Mouse (Mus musculus) E14TG2a.4 (cell line): ENCODE data around the gene Cxcl5.
"Not testable (repeated sequence)": the region's sequence is repeated elsewhere in the genome, so short reads cannot be mapped to it uniquely, and the experiment has no call there.

Experiments used
- H3K27me3 ChIP-seq: 2 replicates; pipeline ENCODE4 v1.6.1; 2014; ENCODE audit warnings: low read length, control low read depth; ENCODE audit not compliant: insufficient read depth
- H3K36me3 ChIP-seq: 2 replicates; pipeline ENCODE4 v1.6.1; 2014; ENCODE audit warnings: low read length, control low read depth; ENCODE audit not compliant: insufficient read depth
- H3K4me1 ChIP-seq: replicated peaks from 2 replicates; pipeline ENCODE4 v1.6.1; 2014; ENCODE audit warnings: low read depth, low read length, control low read depth
- H3K4me3 ChIP-seq: replicated peaks from 2 replicates; pipeline ENCODE4 v1.5.1; 2014; ENCODE audit warnings: mild to moderate bottlenecking, low read length
- H3K9me3 ChIP-seq: 2 replicates; pipeline ENCODE4 v1.6.1; 2014; ENCODE audit warnings: low read length, control low read depth
- CTCF ChIP-seq: conservative IDR thresholded peaks from 2 replicates; pipeline ENCODE4 v1.5.1; 2014; ENCODE audit warnings: low read length
- NANOG ChIP-seq: IDR thresholded peaks from 2 replicates; pipeline ENCODE4 v1.6.1; 2014; ENCODE audit warnings: borderline replicate concordance, low read length, mixed read lengths
- POU5F1 ChIP-seq: IDR thresholded peaks from 2 replicates; pipeline ENCODE4 v1.6.1; 2014; ENCODE audit warnings: low read length, borderline replicate concordance

Cxcl5 gene

GRCm38 (mm10) chr5:90789306-90790073, 30.3 kb downstream of the Cxcl5 start:
- Histone ChIP-seq H3K9me3 (no peaks in the 10 kb centered on the region), H3K4me1 (0 out of 2 replicates have a peak, but pooled peaks cover 6% of the 10 kb centered on the region), H3K36me3 (no peaks in the 10 kb centered on the region), H3K27me3 (peaks cover 8% of the 10 kb centered on the region), H3K4me3 (no peak overlapping the region)
- no peak for TF ChIP-seq NANOG
- TF ChIP-seq POU5F1: no peak
- no peak for TF ChIP-seq CTCF

DNA sequence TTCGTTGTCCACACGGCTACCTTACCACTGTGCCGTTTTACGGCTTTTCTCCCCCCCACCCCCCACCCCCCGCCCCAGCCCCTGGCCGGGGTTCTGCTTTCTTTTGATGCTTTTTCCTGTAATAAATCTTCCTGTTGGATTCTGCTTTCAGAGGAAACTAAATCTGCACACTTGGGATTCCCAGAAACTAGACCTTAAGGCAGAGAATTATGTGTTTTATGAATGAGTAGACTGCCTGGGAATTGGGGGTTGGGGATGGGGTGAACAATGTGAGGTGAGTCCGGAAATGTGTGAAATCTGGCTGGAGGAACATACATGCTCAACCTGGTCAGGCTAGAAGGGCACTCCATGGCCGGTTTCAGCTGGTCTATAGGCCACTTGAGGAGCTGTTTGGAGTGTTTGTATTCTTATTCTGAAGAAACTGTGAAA, 30.9 kb downstream of the Cxcl5 start:
- peaks cover 8% of the 10 kb centered on the region for H3K27me3 ChIP-seq
- TF ChIP-seq POU5F1 (no peak), CTCF (no peak), NANOG (no peak)

DNA sequence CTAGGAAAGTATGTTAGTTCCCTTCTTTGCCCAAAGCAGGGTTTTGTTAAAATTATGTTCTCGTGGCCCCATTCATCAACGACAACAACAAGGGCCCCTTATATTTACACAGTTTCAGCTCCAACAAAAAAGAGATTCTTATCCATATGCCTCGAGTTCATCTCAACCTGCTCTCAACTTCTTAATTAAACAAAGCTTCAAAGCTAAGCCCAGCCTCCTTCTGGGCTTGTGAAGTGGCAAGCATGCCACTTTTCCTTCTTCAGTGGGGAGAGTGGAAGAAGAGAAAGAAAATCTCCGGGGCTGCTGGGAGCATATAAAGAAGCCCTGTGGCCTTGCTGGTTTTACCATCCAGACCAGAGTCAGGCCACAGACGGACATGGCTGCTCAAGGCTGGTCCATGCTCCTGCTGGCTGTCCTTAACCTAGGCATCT, 35.0 kb downstream of the Cxcl5 start, which contains the start of gene Cxcl15:
Gene Cxcl15, plus strand, starts transcription at position 340 of the 431 bp plus-strand sequence.
- H3K4me1 ChIP-seq: no peaks in the 10 kb centered on the region
- H3K4me3 ChIP-seq: no peak within 1 kb of the TSS
- no peaks in the 10 kb centered on the region for H3K9me3 ChIP-seq
- H3K36me3 ChIP-seq: no peaks in the 10 kb centered on the region
- no peak for TF ChIP-seq NANOG
- TF ChIP-seq POU5F1: no peak
- TF ChIP-seq CTCF: no peak
- peaks cover 5% of the 10 kb centered on the region for H3K27me3 ChIP-seq

More for the DNA sequence above, 30.9 kb downstream of the Cxcl5 start:
- no peaks in the 10 kb centered on the region for H3K36me3 ChIP-seq
- H3K9me3 ChIP-seq: no peaks in the 10 kb centered on the region
- no peak overlapping the region for H3K4me3 ChIP-seq
- H3K4me1 ChIP-seq: 0 out of 2 replicates have a peak, but pooled peaks cover 6% of the 10 kb centered on the region

GRCm38 (mm10) chr5:90795392-90795791, 36.2 kb downstream of the Cxcl5 start:
- H3K9me3 ChIP-seq, H3K36me3 ChIP-seq, H3K4me1 ChIP-seq, H3K27me3 ChIP-seq, H3K4me3 ChIP-seq: not testable (repeated sequence)

DNA sequence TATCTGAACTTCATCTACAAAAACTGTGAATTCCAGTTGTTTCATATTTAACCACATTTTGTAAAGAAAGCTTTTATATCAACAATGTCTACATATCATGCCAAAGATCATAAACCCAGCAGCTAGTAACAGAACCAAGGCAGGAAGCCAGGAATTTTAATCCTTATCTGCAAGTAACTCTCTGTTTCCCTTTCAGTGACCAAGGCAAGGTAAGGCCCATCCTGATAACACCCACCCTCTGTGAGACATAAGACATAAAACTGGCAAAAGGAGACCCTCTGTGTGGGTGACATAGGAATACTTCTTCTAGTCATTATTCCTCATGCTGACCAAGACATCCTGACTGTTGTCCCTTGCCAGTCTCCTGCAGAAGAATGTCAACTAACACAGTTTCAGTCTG, 45.4 kb downstream of the Cxcl5 start:
- no peak overlapping the region for H3K4me3 ChIP-seq
- no peaks in the 10 kb centered on the region for H3K36me3 ChIP-seq
- TF ChIP-seq CTCF (no peak), POU5F1 (no peak), NANOG (no peak)
- H3K27me3 ChIP-seq: no peaks in the 10 kb centered on the region
- H3K9me3 ChIP-seq: no peaks in the 10 kb centered on the region
- no peaks in the 10 kb centered on the region for H3K4me1 ChIP-seq

DNA sequence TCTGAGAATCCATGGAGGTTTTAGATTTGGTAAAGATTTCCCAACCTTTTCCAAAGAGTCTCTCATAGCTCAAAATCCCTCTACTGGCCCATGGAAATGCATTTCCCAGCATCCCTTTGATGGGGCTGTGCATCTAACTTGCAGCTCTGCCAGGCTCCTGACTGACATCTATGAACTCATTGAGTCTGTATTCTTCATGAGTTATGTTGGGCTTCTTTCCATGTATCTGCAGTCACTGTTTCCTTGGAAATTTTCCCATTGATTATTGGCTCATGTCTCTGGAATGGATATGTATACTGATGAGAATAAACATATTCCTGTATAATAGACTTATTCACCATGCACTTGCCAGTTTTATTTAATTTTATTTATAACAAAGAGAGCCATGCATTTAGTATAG, 46.9 kb downstream of the Cxcl5 start:
- Histone ChIP-seq H3K9me3 (no peaks in the 10 kb centered on the region), H3K27me3 (no peaks in the 10 kb centered on the region), H3K36me3 (no peaks in the 10 kb centered on the region), H3K4me1 (no peaks in the 10 kb centered on the region), H3K4me3 (no peak overlapping the region)
- TF ChIP-seq POU5F1: no peak
- TF ChIP-seq CTCF: no peak
- no peak for TF ChIP-seq NANOG

- H3K4me3 ChIP-seq: no peak overlapping the region
Measured at GRCm38 (mm10) chr5:90807176-90807950, 48.2 kb downstream of the Cxcl5 start.

More at GRCm38 (mm10) chr5:90807176-90807950, 48.2 kb downstream of the Cxcl5 start:
- Histone ChIP-seq H3K9me3 (no peaks in the 10 kb centered on the region), H3K4me1 (no peaks in the 10 kb centered on the region), H3K36me3 (no peaks in the 10 kb centered on the region), H3K27me3 (no peaks in the 10 kb centered on the region)
- TF ChIP-seq CTCF (no peak), NANOG (no peak), POU5F1 (no peak)
